Mouse (Mus musculus): ENCODE data around the gene Fzd1.

DNA sequence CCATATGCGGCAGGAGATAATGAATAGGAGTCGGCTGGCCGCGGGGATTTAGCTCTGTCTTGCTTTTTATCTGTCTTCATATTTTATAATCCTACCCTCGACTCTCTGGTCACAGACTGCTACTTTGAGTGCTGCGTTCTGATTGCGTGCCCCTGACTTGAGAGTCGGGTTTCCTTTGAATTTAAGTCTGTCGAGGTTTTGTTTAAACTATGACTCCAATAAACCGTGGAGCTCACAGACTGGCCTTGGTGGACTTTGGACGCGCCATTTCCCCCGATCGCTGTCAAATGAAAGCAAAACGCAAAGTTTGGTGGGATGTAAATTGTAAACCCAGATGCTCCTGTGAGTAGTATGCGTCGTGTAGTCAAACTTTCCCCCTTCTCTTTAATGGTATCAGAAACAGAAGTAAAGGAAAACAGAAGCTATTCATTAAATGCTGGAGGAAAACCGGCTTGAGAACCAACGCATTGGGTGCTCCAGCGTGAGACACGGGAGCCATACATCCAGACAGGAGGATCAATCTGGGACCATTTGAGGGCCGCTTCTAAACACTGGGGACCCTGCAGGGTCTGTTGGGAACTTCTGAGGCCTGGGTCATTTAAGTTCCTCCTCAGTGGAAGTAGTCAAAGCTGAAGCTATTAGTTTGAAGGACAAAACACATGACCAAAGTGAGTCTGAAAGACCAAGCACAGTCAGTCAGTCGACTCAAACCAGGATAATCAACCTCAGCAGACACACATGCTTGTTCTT lies 671 bp upstream of the Fzd1 start:
- TF ChIP-seq MYC (IDR thresholded peaks at IDR 0.05; ENCODE audit: low read depth, low read length) (no peak), ZKSCAN1 (IDR thresholded peaks at IDR 0.05; ENCODE audit: borderline replicate concordance, low read depth, low read length) (no peak), E2F4 (IDR thresholded peaks at IDR 0.05; ENCODE audit: insufficient replicate concordance, low read depth, low read length) (no peak), CTCF (conservative IDR thresholded peaks at IDR 0.05 in 1 of 2, IDR thresholded peaks at IDR 0.05 in 1 of 2; ENCODE audit: low read depth in 2 of 2, low read length in 2 of 2) (no peak), POLR2A (IDR thresholded peaks at IDR 0.05; ENCODE audit: low read depth, low read length) (no peak), BHLHE40 (IDR thresholded peaks at IDR 0.05; ENCODE audit: low read depth, low read length) (no peak), SIN3A (IDR thresholded peaks at IDR 0.05; ENCODE audit: low read length) (no peak), TCF12 (IDR thresholded peaks at IDR 0.05; ENCODE audit: low read depth, low read length) (no peak), JUN (IDR thresholded peaks at IDR 0.05; ENCODE audit: insufficient read depth, low read depth, low read length) (no peak), ETS1 (conservative IDR thresholded peaks at IDR 0.05; ENCODE audit: low read depth, low read length) (no peak)

Data from CH12.LX (cell line).